Mouse (Mus musculus) ovary, postnatal 14 days (tissue): ENCODE measurements around the gene Pum3.

ENCODE experiments used
- DNase-seq: peaks from one replicate; pipeline ENCODE4 v3.0.0; 2022; ENCODE audit warnings: low spot score

Pum3 gene

DNA sequence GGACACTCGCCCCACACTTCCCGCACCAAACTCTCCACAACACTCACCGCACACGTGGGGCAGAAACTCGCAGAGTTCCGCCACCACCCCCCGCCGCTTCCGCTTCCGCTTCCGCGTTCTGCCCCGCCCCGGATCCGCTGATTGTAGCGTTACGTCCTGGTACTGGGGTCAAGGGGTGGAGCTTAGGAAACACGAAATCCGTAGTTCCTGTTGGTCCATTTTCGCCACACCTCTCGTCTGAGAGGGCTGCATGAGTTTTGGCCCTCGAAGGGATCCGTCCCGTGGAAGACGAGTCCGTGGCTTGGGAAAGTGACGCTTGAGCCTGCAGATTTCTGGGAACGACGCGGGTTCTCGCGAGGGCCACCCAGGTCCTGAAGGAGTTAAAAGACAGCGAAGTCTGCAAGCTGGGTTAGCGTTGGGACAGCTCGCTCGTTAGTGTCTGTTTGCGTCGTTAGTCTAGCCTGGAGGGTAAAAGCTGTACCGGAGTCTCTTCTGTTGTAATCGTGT lies at the start of gene Pum3:
TSS of gene Pum3 (minus strand) at position 81 of the 507 bp plus-strand sequence.
- DNase-seq, result peak; percentile 90

DNA sequence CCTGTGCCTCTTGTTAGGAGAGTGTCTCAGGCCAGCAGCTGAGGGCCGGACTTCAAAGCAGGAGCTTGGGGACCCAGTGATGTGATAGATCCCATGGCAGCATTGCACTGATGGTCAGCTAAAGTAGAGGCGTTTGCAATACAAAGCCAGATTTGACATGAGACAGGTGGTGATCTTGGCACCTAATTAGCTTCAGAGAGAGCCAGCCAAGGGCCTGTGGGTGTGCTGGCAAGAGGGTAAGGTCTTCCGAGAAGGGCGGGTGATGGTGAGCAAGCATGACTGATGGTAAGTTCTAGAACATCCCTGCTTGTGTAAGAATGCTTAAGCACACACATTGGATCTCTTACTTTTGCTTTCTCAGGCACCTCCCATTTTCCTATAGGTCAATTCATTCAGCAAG lies 37.1 kb upstream of the Pum3 start:
- no peak for DNase-seq

- DNase-seq, result no peak
These were observed 33.0 kb upstream of the Pum3 start for GRCm38 (mm10) chr19:27462656-27463055.

DNA sequence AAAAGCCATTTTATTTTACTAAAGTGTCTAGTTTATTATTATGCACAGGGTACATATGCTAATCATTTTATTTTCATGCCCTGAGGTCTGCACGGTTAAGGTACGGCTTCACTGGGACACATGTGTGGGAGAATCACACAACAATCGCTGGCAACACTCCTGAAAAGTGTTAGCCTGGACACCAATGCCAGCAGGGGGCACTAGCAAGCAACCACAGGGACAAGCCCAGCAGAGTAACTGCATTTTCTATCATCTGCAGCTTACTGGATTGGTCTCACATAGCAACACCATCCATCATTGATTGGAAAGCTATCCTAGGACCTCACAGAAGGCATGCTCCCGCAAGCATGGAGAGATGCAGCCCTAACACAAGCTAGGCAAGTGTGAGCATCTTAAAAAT lies 20.8 kb upstream of the Pum3 start:
- peak; percentile 50 for DNase-seq

GRCm38 (mm10) chr19:27447515-27447914 lies 17.9 kb upstream of the Pum3 start:
- DNase-seq, result peak; percentile 36

DNA sequence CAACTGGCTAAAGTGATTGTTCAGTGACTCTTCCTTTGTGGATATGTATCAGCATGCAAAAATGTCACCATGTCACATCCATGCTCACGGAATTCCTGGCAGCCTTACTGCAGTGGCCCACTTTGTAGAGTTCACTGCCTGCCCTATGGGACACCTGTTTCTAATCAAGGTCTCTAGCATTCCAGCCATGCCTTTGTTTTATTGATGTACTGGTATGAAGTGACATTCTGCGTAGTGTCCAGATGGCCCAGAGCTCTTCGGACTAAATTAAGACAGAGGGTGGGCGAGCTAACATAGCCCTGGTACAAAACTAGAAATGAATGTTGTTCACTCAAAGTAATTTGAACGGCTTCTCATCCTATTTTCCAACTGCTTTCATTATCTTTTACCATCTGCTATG lies 11.5 kb upstream of the Pum3 start:
- DNase-seq, result no peak

- no peak for DNase-seq
These were observed 8.5 kb upstream of the Pum3 start for GRCm38 (mm10) chr19:27437982-27438652.

DNA sequence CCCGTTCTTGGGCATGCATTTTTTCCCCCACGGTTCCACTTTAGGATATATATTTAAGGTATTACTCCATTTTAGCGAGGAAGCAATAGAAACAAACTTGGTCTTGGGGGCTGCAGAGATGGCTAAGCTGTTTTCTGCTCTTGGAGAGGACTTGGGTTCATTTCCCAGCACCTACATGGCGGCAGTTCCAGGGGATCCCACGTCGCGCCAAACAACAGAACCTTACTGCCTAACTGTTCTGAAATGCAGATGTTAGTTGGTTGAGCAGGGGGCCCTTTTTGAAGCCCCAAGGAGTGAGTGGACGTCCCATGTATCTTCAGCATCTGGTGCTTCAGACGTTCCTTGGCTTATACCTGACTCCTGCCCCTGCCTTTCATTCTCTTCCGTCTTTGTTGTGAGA lies 781 bp upstream of the Pum3 start:
- DNase-seq, result peak; percentile 21

- peak; percentile 11 for DNase-seq
These were observed 344 bp downstream of the Pum3 start for GRCm38 (mm10) chr19:27429281-27429680.

DNA sequence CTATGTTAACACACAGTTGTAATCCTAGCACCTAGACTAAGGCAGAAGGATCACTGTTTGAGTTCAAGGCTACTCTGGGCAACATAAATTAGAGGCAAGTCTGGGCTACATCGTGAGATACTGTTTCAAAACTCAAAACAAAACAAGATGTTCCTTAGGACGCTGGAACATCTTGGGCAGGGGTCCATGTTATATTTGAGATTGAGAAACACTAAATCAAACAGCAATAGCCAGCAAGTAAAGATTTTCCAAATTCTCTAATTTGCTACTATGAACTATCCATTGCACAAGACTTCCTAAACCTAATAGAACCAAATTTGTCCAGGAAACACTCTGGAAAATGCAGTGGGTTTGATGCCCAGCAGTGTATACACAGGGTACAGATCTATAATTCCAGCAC lies 1.8 kb downstream of the Pum3 start:
- DNase-seq, result no peak

DNA sequence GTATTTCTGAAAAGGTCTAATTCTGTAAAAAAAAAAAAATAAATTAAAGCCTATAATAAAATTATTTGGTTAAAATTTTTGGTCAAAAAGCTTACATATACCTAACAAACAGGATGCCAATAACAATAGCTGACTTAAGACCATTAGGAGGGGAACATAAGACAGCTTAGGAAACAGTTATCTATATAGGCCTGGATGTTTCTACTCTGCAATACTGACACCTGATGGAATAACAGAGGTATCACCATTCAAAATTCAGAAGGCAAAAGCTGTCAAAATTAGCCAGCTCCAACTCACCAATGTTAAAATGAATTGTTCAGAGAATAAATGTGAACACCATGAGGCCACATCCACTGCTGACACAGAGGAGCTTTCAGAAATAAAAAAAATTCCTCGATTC lies 3.2 kb downstream of the Pum3 start:
- no peak for DNase-seq

GRCm38 (mm10) chr19:27425656-27426055 lies 4.0 kb downstream of the Pum3 start:
- DNase-seq, result peak; percentile 48

GRCm38 (mm10) chr19:27417375-27417774 lies 12.2 kb downstream of the Pum3 start:
- no peak for DNase-seq

- DNase-seq, result peak; percentile 46
These were observed 13.1 kb downstream of the Pum3 start for GRCm38 (mm10) chr19:27416569-27416968.

DNA sequence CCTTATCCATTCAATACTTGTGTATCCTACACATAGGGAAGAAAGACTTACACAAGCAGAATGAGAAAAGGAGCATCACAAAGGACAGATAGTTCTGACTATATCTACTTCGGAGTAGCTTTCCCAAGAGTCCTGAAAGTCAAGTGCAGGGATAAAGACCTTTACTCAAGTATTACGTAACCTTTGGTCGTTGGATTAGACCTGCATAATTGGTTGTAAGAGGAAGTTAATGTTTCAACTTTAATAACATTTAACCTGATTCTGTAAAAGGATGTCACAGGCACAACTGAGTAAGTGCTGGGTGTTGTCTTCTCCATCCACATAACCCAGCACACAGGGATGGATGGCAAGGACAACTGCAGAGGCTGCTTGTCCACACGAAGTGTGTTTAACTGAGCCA lies 18.3 kb downstream of the Pum3 start:
- DNase-seq, result no peak

DNA sequence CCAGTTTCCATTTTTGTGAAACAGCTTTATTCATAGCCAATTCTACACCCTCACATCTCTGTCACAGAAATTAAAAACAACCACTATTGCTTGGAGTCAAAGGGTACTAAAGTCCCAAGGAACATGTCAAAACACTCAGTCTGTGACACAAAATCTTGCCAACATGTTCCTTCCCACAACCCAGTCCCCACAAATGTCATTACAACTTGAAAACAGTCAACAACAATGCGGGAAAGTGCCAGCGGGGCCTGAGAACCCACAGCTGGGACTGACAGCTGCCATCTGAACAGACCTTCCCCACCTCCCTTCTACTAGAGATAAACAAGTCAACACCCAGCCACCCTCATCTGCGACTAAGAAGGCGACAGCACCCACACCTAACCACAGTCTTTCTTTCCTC lies 18.9 kb downstream of the Pum3 start:
- DNase-seq, result no peak

DNA sequence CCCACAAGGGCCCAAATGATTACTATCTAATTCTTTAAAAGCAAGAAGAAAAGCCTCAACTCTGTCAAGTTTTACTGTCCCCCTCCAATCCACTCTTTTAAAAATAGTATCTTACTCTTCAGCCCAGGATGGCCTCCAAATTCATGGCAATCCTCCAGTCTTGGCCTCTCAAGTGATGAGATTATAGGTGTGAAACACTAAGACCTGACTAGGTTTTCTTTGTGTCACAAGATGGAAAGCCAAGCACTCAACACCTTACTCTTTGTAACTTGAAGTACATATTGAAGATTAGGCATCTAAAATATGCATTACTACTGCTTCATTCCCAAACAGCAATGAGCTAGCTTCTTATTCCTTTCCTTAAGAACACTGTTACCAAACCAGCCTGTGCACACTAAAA lies 19.8 kb downstream of the Pum3 start:
- DNase-seq, result no peak

GRCm38 (mm10) chr19:27409196-27409595 lies 20.4 kb downstream of the Pum3 start:
- no peak for DNase-seq

- no peak for DNase-seq
These were observed 31.8 kb downstream of the Pum3 start for GRCm38 (mm10) chr19:27397797-27398196.

- no peak for DNase-seq
These were observed 32.4 kb downstream of the Pum3 start for GRCm38 (mm10) chr19:27397223-27397622.

- no peak for DNase-seq
These were observed 32.9 kb downstream of the Pum3 start for GRCm38 (mm10) chr19:27396719-27397118.

GRCm38 (mm10) chr19:27395936-27396335 lies 33.7 kb downstream of the Pum3 start:
- DNase-seq, result no peak

DNA sequence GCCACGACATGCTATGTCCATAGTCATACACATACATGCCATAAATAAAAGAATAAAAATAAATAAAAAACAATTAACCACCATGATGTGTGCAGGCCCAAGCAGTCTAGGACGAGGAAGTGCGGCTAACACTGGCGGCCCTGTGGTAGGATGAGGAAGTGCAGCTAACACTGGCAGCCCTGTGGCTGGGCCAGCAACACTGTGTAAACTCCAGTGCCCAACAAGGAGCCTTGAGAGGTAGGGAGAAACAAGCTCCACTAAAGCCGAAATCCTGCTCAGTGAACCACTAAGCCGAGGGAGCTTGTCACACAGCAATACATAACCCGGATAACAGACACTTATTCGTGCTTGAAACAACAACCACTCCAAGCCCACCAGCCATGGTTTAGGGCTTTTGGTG lies 34.1 kb downstream of the Pum3 start:
- DNase-seq, result no peak

- DNase-seq, result no peak
These were observed 35.2 kb downstream of the Pum3 start for GRCm38 (mm10) chr19:27394341-27394990.
